Mouse (Mus musculus) midbrain, embryonic 13.5 days (tissue): Measurements from ENCODE around the gene Pxylp1. TPM values are rescaled to one million over a fixed set of nuclear protein-coding genes. Genes with fewer than 3 reads are reported as not detected.

Experiments
- ATAC-seq: fragments of 200-750 bp; cut with Nextera tagmentation; 2 replicates; pipeline ENCODE4 v1.8.0; 2017; ENCODE audit warnings: mild to moderate bottlenecking, moderate TSS enrichment, moderate library complexity
- H3K27ac ChIP-seq: fragments of 300-500 bp; sonication (generic); 2 replicates; pipeline ENCODE4 v1.5.1; 2015; ENCODE audit warnings: inconsistent platforms, mild to moderate bottlenecking, moderate library complexity
- H3K27me3 ChIP-seq: fragments of 300-500 bp; sonication (generic); 2 replicates; pipeline ENCODE4 v1.6.1; 2015; ENCODE audit warnings: mild to moderate bottlenecking, inconsistent platforms
- H3K36me3 ChIP-seq: fragments of 300-500 bp; sonication (generic); 2 replicates; pipeline ENCODE4 v1.6.1; 2015; ENCODE audit warnings: mild to moderate bottlenecking, inconsistent platforms
- H3K4me1 ChIP-seq: fragments of 300-500 bp; sonication (generic); replicated peaks from 2 replicates; pipeline ENCODE4 v1.6.1; 2015; ENCODE audit warnings: inconsistent platforms
- H3K4me2 ChIP-seq: fragments of 300-500 bp; sonication (generic); replicated peaks from 2 replicates; pipeline ENCODE4 v1.6.1; 2015; ENCODE audit warnings: moderate library complexity, mild to moderate bottlenecking, inconsistent platforms
- H3K4me3 ChIP-seq: fragments of 300-500 bp; sonication (generic); replicated peaks from 2 replicates; pipeline ENCODE4 v1.5.1; 2015; ENCODE audit warnings: mild to moderate bottlenecking, inconsistent platforms
- H3K9ac ChIP-seq: fragments of 300-500 bp; sonication (generic); replicated peaks from 2 replicates; pipeline ENCODE4 v1.6.1; 2015; ENCODE audit warnings: mild to moderate bottlenecking, inconsistent platforms
- H3K9me3 ChIP-seq: fragments of 300-500 bp; sonication (generic); 2 replicates; pipeline ENCODE4 v1.6.1; 2016; ENCODE audit warnings: mild to moderate bottlenecking, inconsistent platforms
- WGBS: fragments of 180-500 bp; shearing (Covaris S2); methylation state at CpG from one replicate; pipeline ENCODE4 v1.1.7; 2015; 5-methylcytosine and 5-hydroxymethylcytosine counted together
- polyA plus RNA-seq: library from polyadenylated mRNA; unstranded; fragments of >200 nt; fragmentation: Nextera tagmentation; extraction: Ambion mirVana; gene quantifications from 2 replicates; pipeline ENCODE4 v1.2.1, GENCODE M21; 2015

The Pxylp1 gene
- polyA plus RNA-seq, 1 experiment from 2014 or later = 63.6 TPM

- Histone ChIP-seq H3K4me2 (no peak overlapping the region), H3K9me3 (no peaks in the 10 kb centered on the region), H3K27ac (no peak overlapping the region), H3K36me3 (no peaks in the 10 kb centered on the region), H3K4me3 (no peak overlapping the region), H3K27me3 (no peaks in the 10 kb centered on the region), H3K9ac (no peak overlapping the region), H3K4me1 (peaks cover 6% of the 10 kb centered on the region)
- ATAC-seq = no peak
- 88% methylated on average over 3 of the region's 3 CpGs for whole genome bisulfite sequencing
These were observed 21.5 kb upstream of the Pxylp1 start for GRCm38 (mm10) chr9:96914005-96914404.

GRCm38 (mm10) chr9:96909503-96909902 is 17.0 kb upstream of the Pxylp1 start:
- no peak overlapping the region for H3K4me3 ChIP-seq
- H3K27ac ChIP-seq = no peak overlapping the region

GRCm38 (mm10) chr9:96908737-96909136 is 16.3 kb upstream of the Pxylp1 start:
- no peak overlapping the region for H3K9ac ChIP-seq
- no peak overlapping the region for H3K4me2 ChIP-seq
- H3K9me3 ChIP-seq = no peaks in the 10 kb centered on the region
- WGBS = 80% methylated on average over 2 of the region's 2 CpGs
- H3K4me3 ChIP-seq = no peak overlapping the region
- no peaks in the 10 kb centered on the region for H3K4me1 ChIP-seq
- no peak overlapping the region for H3K27ac ChIP-seq
- no peaks in the 10 kb centered on the region for H3K27me3 ChIP-seq
- no peak for ATAC-seq
- no peaks in the 10 kb centered on the region for H3K36me3 ChIP-seq

More at GRCm38 (mm10) chr9:96909503-96909902, 17.0 kb upstream of the Pxylp1 start:
- no peaks in the 10 kb centered on the region for H3K9me3 ChIP-seq
- H3K4me1 ChIP-seq = no peaks in the 10 kb centered on the region
- H3K9ac ChIP-seq = no peak overlapping the region
- no peak for ATAC-seq
- no peak overlapping the region for H3K4me2 ChIP-seq
- no peaks in the 10 kb centered on the region for H3K27me3 ChIP-seq
- WGBS = 89% methylated on average over 1 of the region's 1 CpGs
- H3K36me3 ChIP-seq = no peaks in the 10 kb centered on the region

- 65% methylated on average over 7 of the region's 7 CpGs for WGBS
- no peak overlapping the region for H3K4me2 ChIP-seq
- H3K9ac ChIP-seq = no peak overlapping the region
- no peaks in the 10 kb centered on the region for H3K36me3 ChIP-seq
- H3K27ac ChIP-seq = peak overlapping the region; percentile 62
- no peaks in the 10 kb centered on the region for H3K9me3 ChIP-seq
- ATAC-seq = peak; percentile 45
- H3K27me3 ChIP-seq = no peaks in the 10 kb centered on the region
- no peak overlapping the region for H3K4me3 ChIP-seq
- H3K4me1 ChIP-seq = no peaks in the 10 kb centered on the region
These were observed 12.2 kb upstream of the Pxylp1 start for GRCm38 (mm10) chr9:96904360-96905355.

- no peak for ATAC-seq
- Histone ChIP-seq H3K9ac (no peak overlapping the region), H3K4me2 (no peak overlapping the region), H3K4me1 (no peaks in the 10 kb centered on the region), H3K36me3 (no peaks in the 10 kb centered on the region), H3K4me3 (no peak overlapping the region), H3K9me3 (peaks cover 4% of the 10 kb centered on the region; the same call in 1 of the 2 replicates), H3K27me3 (no peaks in the 10 kb centered on the region), H3K27ac (no peak overlapping the region)
- 85% methylated on average over 5 of the region's 5 CpGs for WGBS
These were observed 7.2 kb upstream of the Pxylp1 start for GRCm38 (mm10) chr9:96899717-96900116.

- Histone ChIP-seq H3K27me3 (no peaks in the 10 kb centered on the region), H3K9me3 (peaks cover 4% of the 10 kb centered on the region; the same call in 1 of the 2 replicates), H3K4me2 (no peak overlapping the region), H3K9ac (no peak overlapping the region), H3K36me3 (no peaks in the 10 kb centered on the region), H3K27ac (no peak overlapping the region), H3K4me1 (no peaks in the 10 kb centered on the region), H3K4me3 (no peak overlapping the region)
- no peak for ATAC-seq
These were observed 6.5 kb upstream of the Pxylp1 start for GRCm38 (mm10) chr9:96899004-96899403.

GRCm38 (mm10) chr9:96896690-96897089 is 4.2 kb upstream of the Pxylp1 start:
- Histone ChIP-seq H3K4me1 (peaks cover 21% of the 10 kb centered on the region), H3K4me3 (no peak overlapping the region), H3K4me2 (no peak overlapping the region), H3K9ac (no peak overlapping the region), H3K27ac (no peak overlapping the region), H3K36me3 (no peaks in the 10 kb centered on the region), H3K27me3 (no peaks in the 10 kb centered on the region), H3K9me3 (peaks cover 4% of the 10 kb centered on the region; the same call in 1 of the 2 replicates)
- no peak for ATAC-seq
- WGBS = 85% methylated on average over 1 of the region's 1 CpGs

GRCm38 (mm10) chr9:96893582-96893981 is 1.1 kb upstream of the Pxylp1 start:
- WGBS = 69% methylated on average over 5 of the region's 5 CpGs
- peaks cover 47% of the 10 kb centered on the region for H3K4me1 ChIP-seq
- H3K36me3 ChIP-seq = no peaks in the 10 kb centered on the region
- H3K4me2 ChIP-seq = no peak overlapping the region
- no peaks in the 10 kb centered on the region for H3K27me3 ChIP-seq
- H3K9ac ChIP-seq = no peak overlapping the region
- H3K9me3 ChIP-seq = peaks cover 4% of the 10 kb centered on the region; the same call in 1 of the 2 replicates
- ATAC-seq = no peak
- H3K4me3 ChIP-seq = no peak overlapping the region
- peak overlapping the region; percentile 78 for H3K27ac ChIP-seq

- Histone ChIP-seq H3K4me3 (no peak overlapping the region), H3K4me2 (peak overlapping the region; percentile 15), H3K36me3 (no peaks in the 10 kb centered on the region), H3K27ac (peak overlapping the region; percentile 78), H3K4me1 (peaks cover 67% of the 10 kb centered on the region), H3K9ac (no peak overlapping the region), H3K27me3 (peaks cover 6% of the 10 kb centered on the region), H3K9me3 (peaks cover 4% of the 10 kb centered on the region; the same call in 1 of the 2 replicates)
- WGBS = 59% methylated on average over 12 of the region's 12 CpGs
- ATAC-seq = no peak
These were observed 833 bp downstream of the Pxylp1 start for GRCm38 (mm10) chr9:96891341-96892330.

GRCm38 (mm10) chr9:96890756-96891155 is 1.7 kb downstream of the Pxylp1 start:
- 0 out of 2 replicates have a peak overlapping the region, but pooled peaks have one; percentile 95 for H3K4me2 ChIP-seq
- ATAC-seq = no peak
- peak overlapping the region; percentile 78 for H3K27ac ChIP-seq
- H3K4me1 ChIP-seq = peaks cover 76% of the 10 kb centered on the region
- H3K9ac ChIP-seq = no peak overlapping the region
- peaks cover 4% of the 10 kb centered on the region; the same call in 1 of the 2 replicates for H3K9me3 ChIP-seq
- no peak overlapping the region for H3K4me3 ChIP-seq
- 91% methylated on average over 6 of the region's 6 CpGs for WGBS
- H3K36me3 ChIP-seq = no peaks in the 10 kb centered on the region
- peaks cover 6% of the 10 kb centered on the region for H3K27me3 ChIP-seq

GRCm38 (mm10) chr9:96890266-96890665 is 2.2 kb downstream of the Pxylp1 start:
- peaks cover 6% of the 10 kb centered on the region for H3K27me3 ChIP-seq
- WGBS = 65% methylated on average over 6 of the region's 6 CpGs
- H3K4me3 ChIP-seq = 0 out of 2 replicates have a peak overlapping the region, but pooled peaks have one; percentile 74
- no peaks in the 10 kb centered on the region for H3K36me3 ChIP-seq
- peaks cover 3% of the 10 kb centered on the region; the same call in 1 of the 2 replicates for H3K9me3 ChIP-seq
- peak overlapping the region; percentile 78 for H3K27ac ChIP-seq
- no peak for ATAC-seq
- peaks cover 81% of the 10 kb centered on the region for H3K4me1 ChIP-seq
- H3K9ac ChIP-seq = no peak overlapping the region
- H3K4me2 ChIP-seq = peak overlapping the region; percentile 95
